Mouse (Mus musculus) neural tube, embryonic 15.5 days (tissue): ENCODE measurements at regions not wholly inside any gene's neighbourhood (a gene's known extent, or its start where the extent isn't known, plus 50 kb on each side); places are given as distances from the start of the nearest gene placed in this dataset.
A peak's percentile ranks its signal among the peaks of the same experiment; 100 is the strongest.

Source experiments
- ATAC-seq: fragments of 200-750 bp; cut with Nextera tagmentation; 2 replicates; pipeline ENCODE4 v1.8.0; 2017; ENCODE audit warnings: mild to moderate bottlenecking, moderate TSS enrichment, moderate library complexity; ENCODE audit not compliant: low FRiP score
- H3K27ac ChIP-seq: fragments of 300-500 bp; sonication (generic); replicated peaks from 2 replicates; pipeline ENCODE4 v1.5.1; 2015; ENCODE audit warnings: mild to moderate bottlenecking, inconsistent platforms
- H3K27me3 ChIP-seq: fragments of 300-500 bp; sonication (generic); replicated peaks from 2 replicates; pipeline ENCODE4 v1.6.1; 2015; ENCODE audit warnings: inconsistent platforms
- H3K36me3 ChIP-seq: fragments of 300-500 bp; sonication (generic); 2 replicates; pipeline ENCODE4 v1.6.1; 2015; ENCODE audit warnings: inconsistent platforms
- H3K4me1 ChIP-seq: fragments of 300-500 bp; sonication (generic); 2 replicates; pipeline ENCODE4 v1.6.1; 2015; ENCODE audit warnings: inconsistent platforms
- H3K4me2 ChIP-seq: fragments of 300-500 bp; sonication (generic); 2 replicates; pipeline ENCODE4 v1.6.1; 2015; ENCODE audit warnings: inconsistent platforms, mild to moderate bottlenecking, moderate library complexity
- H3K4me3 ChIP-seq: fragments of 300-500 bp; sonication (generic); replicated peaks from 2 replicates; pipeline ENCODE4 v1.5.1; 2015; ENCODE audit warnings: mild to moderate bottlenecking, inconsistent platforms
- H3K9ac ChIP-seq: fragments of 300-500 bp; sonication (generic); replicated peaks from 2 replicates; pipeline ENCODE4 v1.6.1; 2015; ENCODE audit warnings: mild to moderate bottlenecking, inconsistent platforms
- H3K9me3 ChIP-seq: fragments of 300-500 bp; sonication (generic); replicated peaks from 2 replicates; pipeline ENCODE4 v1.6.1; 2016; ENCODE audit warnings: inconsistent platforms
- WGBS: fragments of 180-500 bp; shearing (Covaris S2); methylation state at CpG from one replicate; pipeline ENCODE4 v1.1.7; 2015; ENCODE audit warnings: mixed read lengths; 5-methylcytosine and 5-hydroxymethylcytosine counted together

GRCm38 (mm10) chr9:9606322-9606721, 367.4 kb upstream of the Arhgap42 start:
- no peak for ATAC-seq
- Histone ChIP-seq H3K27me3 (no peaks in the 10 kb centered on the region), H3K4me1 (no peaks in the 10 kb centered on the region), H3K36me3 (no peaks in the 10 kb centered on the region), H3K27ac (no peak overlapping the region), H3K4me2 (no peak overlapping the region), H3K9me3 (0 out of 2 replicates have a peak, but pooled peaks cover 4% of the 10 kb centered on the region), H3K9ac (no peak overlapping the region), H3K4me3 (no peak overlapping the region)
- WGBS: 94% methylated on average over 1 of the region's 1 CpGs

- Histone ChIP-seq H3K9me3 (no peaks in the 10 kb centered on the region), H3K27me3 (no peaks in the 10 kb centered on the region), H3K4me3 (no peak overlapping the region), H3K36me3 (no peaks in the 10 kb centered on the region), H3K27ac (no peak overlapping the region), H3K9ac (no peak overlapping the region), H3K4me1 (no peaks in the 10 kb centered on the region), H3K4me2 (no peak overlapping the region)
- ATAC-seq: no peak
Measured at GRCm38 (mm10) chr9:9591263-9591662, 352.4 kb upstream of the Arhgap42 start.

DNA sequence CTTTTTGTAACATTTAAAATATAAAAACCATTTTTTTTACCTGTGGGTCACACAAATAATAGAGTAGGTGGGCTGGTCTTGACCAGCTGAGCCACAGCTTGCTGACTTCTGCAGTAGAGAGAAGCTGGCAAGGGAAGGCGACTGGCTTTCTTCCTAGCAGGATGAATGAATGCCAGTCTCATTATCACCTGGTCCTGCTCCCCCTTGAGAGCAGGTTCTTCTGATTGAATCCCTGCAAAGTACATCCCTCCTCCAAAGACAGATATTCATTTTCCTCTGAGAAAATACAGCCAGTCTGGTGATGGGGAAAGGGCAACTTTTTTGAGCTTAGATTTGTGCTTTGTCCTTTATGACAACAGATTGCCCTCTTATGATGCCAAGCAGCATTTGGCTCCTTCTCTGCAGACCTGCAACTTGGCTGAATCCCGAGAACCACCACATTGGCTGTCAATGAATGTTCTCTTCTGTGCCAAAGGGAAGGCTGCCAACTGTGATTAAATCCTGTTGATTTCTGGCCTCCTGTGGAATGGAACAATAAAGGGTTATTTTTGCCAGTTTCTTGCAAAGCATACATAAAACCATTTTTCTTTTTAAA, 344.2 kb upstream of the Arhgap42 start:
- H3K9me3 ChIP-seq: no peaks in the 10 kb centered on the region
- no peak overlapping the region for H3K9ac ChIP-seq
- 52% methylated on average over 2 of the region's 2 CpGs for WGBS
- no peaks in the 10 kb centered on the region for H3K36me3 ChIP-seq
- H3K4me1 ChIP-seq: no peaks in the 10 kb centered on the region
- no peak overlapping the region for H3K4me3 ChIP-seq
- H3K4me2 ChIP-seq: no peak overlapping the region
- H3K27ac ChIP-seq: peak overlapping the region; percentile 18; the same call in 1 of the 2 replicates
- ATAC-seq: peak; percentile 75
- H3K27me3 ChIP-seq: no peaks in the 10 kb centered on the region

DNA sequence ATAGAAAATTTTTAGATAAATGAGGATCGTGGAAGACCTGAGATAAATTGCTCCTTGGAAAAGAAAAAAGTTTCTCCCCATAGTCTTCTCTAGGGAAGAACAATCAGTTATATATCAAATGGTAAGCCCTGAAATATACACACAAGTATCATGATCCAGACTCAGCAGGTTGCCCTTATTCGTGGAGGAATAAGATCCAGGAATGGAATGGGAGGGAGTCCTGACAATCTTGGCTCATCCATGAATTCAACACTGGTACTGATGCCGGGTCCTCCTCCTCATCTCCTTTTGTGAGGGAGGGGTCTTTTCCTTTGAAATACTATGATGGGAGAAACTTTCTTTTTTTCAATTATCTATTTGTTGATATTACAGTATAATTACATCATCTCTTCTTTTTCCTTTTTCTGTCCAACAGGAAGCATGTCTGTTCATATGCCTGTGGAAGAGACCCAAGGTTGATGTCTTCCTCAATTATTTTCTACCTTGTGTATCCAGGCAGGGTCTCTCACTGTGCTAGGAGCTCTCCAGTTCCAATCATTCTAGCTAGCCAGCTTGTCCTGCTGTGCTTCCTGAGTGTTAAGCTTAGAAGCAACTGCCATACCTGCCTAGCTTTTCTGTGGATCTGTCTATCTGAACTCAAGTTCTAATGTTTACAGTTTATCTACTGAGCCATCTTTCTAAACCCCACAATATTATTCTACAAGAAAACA, 343.6 kb upstream of the Arhgap42 start:
- H3K27ac ChIP-seq: no peak overlapping the region
- no peak overlapping the region for H3K4me2 ChIP-seq
- WGBS: 90% methylated on average over 3 of the region's 3 CpGs
- no peaks in the 10 kb centered on the region for H3K27me3 ChIP-seq
- no peak overlapping the region for H3K4me3 ChIP-seq
- H3K9me3 ChIP-seq: no peaks in the 10 kb centered on the region
- H3K36me3 ChIP-seq: no peaks in the 10 kb centered on the region
- H3K9ac ChIP-seq: no peak overlapping the region
- no peaks in the 10 kb centered on the region for H3K4me1 ChIP-seq
- ATAC-seq: no peak

DNA sequence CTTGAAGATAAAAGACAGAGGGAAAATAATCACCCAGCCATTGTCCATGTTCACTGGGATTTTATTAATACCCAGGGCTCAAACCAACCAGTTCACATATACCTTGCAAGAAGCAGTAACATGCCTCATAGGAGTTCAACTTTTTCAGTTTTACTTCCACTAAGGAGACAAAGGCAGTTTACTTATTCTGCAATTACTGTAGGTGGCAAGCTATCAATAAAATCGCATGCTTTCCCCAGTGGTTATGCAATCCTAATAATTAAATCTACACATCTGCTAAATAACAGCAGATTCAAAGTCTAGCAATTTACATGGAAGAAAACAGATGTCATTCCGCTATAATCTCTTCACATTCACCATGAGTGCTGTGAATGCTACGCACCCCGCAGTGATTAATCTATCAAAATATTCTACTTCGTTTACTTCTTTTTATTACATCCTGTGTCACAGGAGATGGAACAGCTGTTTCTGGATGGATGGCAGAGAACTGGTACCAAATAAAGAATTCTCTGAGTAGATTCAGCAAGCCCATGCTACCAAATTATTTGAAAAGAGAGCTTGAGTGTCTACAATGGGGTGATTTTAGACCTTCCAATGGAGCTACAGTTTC, 329.2 kb upstream of the Arhgap42 start:
- WGBS: 40% methylated on average over 5 of the region's 5 CpGs
- H3K9ac ChIP-seq: no peak overlapping the region
- H3K4me2 ChIP-seq: no peak overlapping the region
- H3K36me3 ChIP-seq: no peaks in the 10 kb centered on the region
- no peaks in the 10 kb centered on the region for H3K9me3 ChIP-seq
- ATAC-seq: peak; percentile 74
- no peak overlapping the region for H3K4me3 ChIP-seq
- no peak overlapping the region for H3K27ac ChIP-seq
- H3K4me1 ChIP-seq: no peaks in the 10 kb centered on the region
- H3K27me3 ChIP-seq: no peaks in the 10 kb centered on the region

- no peak for ATAC-seq
- Histone ChIP-seq H3K9me3 (no peaks in the 10 kb centered on the region), H3K4me2 (no peak overlapping the region), H3K27me3 (no peaks in the 10 kb centered on the region), H3K36me3 (no peaks in the 10 kb centered on the region), H3K9ac (no peak overlapping the region), H3K27ac (no peak overlapping the region), H3K4me3 (no peak overlapping the region), H3K4me1 (no peaks in the 10 kb centered on the region)
Measured at GRCm38 (mm10) chr9:9564551-9564950, 325.6 kb upstream of the Arhgap42 start.

DNA sequence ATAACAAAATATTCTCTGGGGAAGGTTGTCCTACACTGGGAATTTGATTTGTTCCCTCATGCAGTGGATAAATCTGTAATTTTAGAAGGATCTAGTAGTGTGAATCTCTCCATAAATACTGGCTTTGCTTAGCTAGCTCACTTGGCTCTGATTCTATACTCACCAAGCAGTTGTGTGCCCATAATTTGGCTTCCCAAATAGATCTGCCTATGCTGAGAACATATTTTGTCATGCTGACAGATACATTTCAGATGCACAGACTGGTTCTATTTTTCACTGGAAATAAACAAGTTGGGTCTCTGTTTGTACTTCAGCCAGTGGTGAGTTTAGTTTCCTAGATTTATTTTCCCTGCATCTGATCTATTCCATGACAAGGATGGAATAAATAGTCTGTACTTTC, 309.8 kb upstream of the Arhgap42 start:
- Histone ChIP-seq H3K36me3 (no peaks in the 10 kb centered on the region), H3K4me2 (no peak overlapping the region), H3K9me3 (no peaks in the 10 kb centered on the region), H3K27me3 (no peaks in the 10 kb centered on the region), H3K27ac (no peak overlapping the region), H3K9ac (no peak overlapping the region), H3K4me3 (no peak overlapping the region), H3K4me1 (no peaks in the 10 kb centered on the region)
- ATAC-seq: no peak

DNA sequence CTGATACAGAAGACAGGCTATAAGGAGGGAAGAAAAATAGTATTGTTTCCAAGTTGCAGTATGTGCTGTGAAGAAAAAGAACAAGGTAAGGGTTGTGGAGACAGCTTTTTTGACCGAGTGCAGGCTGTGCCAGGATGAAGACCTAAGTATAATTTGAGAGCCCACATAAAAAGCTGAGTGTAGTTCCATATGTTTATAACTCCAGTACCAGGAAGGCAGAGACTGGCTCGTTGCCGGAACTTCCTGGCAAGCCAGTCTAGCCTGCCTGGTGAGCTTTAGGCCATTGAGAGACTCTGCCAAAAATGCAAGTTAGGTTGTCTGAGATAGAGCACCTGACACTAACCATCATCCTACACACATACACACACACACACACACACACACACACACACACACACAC, 308.7 kb upstream of the Arhgap42 start:
- H3K4me1 ChIP-seq: no peaks in the 10 kb centered on the region
- no peaks in the 10 kb centered on the region for H3K27me3 ChIP-seq
- H3K4me2 ChIP-seq: no peak overlapping the region
- H3K27ac ChIP-seq: no peak overlapping the region
- 78% methylated on average over 3 of the region's 3 CpGs for WGBS
- no peaks in the 10 kb centered on the region for H3K36me3 ChIP-seq
- no peak overlapping the region for H3K4me3 ChIP-seq
- no peaks in the 10 kb centered on the region for H3K9me3 ChIP-seq
- ATAC-seq: no peak
- H3K9ac ChIP-seq: no peak overlapping the region

GRCm38 (mm10) chr9:9547121-9547520, 308.2 kb upstream of the Arhgap42 start:
- Histone ChIP-seq H3K4me1 (no peaks in the 10 kb centered on the region), H3K27ac (no peak overlapping the region), H3K36me3 (no peaks in the 10 kb centered on the region), H3K4me3 (no peak overlapping the region), H3K4me2 (no peak overlapping the region), H3K9me3 (no peaks in the 10 kb centered on the region), H3K9ac (no peak overlapping the region), H3K27me3 (no peaks in the 10 kb centered on the region)
- ATAC-seq: no peak
- WGBS: 82% methylated on average over 2 of the region's 2 CpGs

DNA sequence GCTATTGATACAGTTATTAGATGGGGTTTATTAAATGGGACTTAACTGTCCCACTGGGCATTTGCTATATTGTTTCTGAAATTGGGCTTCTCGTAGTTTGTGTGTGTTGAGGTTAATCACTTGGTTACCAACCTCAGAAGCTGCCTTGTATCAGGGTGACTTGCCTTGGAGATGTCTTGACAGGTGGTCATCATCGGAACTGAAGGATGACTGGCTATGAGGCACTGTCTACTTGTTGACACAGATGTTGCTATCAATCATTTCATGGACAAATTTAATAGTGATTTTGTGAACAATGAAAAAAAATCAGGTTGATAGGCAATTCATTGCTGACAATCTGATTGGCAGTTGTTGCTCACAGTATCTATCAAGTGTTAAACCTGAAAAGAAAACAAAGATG, 261.4 kb upstream of the Arhgap42 start:
- H3K27ac ChIP-seq: no peak overlapping the region
- H3K27me3 ChIP-seq: no peaks in the 10 kb centered on the region
- H3K9me3 ChIP-seq: no peaks in the 10 kb centered on the region
- no peaks in the 10 kb centered on the region for H3K36me3 ChIP-seq
- H3K4me2 ChIP-seq: no peak overlapping the region
- H3K9ac ChIP-seq: no peak overlapping the region
- 88% methylated on average over 2 of the region's 2 CpGs for whole genome bisulfite sequencing
- no peak for ATAC-seq
- H3K4me3 ChIP-seq: no peak overlapping the region
- no peaks in the 10 kb centered on the region for H3K4me1 ChIP-seq

GRCm38 (mm10) chr9:9493594-9494182, 254.8 kb upstream of the Arhgap42 start:
- Histone ChIP-seq H3K27me3 (no peaks in the 10 kb centered on the region), H3K27ac (no peak overlapping the region), H3K36me3 (no peaks in the 10 kb centered on the region), H3K4me2 (no peak overlapping the region), H3K9me3 (no peaks in the 10 kb centered on the region), H3K9ac (no peak overlapping the region), H3K4me1 (no peaks in the 10 kb centered on the region), H3K4me3 (no peak overlapping the region)
- no peak for ATAC-seq
- WGBS: 67% methylated on average over 3 of the region's 3 CpGs

DNA sequence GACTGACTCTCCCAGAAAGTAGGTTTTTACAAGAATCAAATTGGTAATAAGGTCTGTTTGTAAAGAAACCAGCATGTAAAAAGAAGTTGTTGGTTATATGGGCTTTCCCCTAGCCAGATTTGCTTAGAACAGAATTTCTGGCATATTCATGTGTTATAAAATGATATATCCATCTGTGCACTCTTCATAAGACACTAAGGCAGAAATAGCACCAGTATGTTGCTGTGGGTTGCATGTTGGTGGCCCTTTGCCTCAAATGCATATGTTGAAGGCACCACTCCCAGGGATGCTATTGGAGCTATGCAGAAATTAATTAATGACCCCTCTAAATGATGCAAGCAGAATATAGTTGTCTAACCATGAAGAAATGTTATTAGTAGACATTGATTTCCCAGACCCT, 238.2 kb upstream of the Arhgap42 start:
- H3K4me3 ChIP-seq: no peak overlapping the region
- no peaks in the 10 kb centered on the region for H3K27me3 ChIP-seq
- no peak for ATAC-seq
- H3K4me2 ChIP-seq: no peak overlapping the region
- H3K9ac ChIP-seq: no peak overlapping the region
- no peaks in the 10 kb centered on the region for H3K9me3 ChIP-seq
- no peak overlapping the region for H3K27ac ChIP-seq
- peaks cover 10% of the 10 kb centered on the region for H3K4me1 ChIP-seq
- H3K36me3 ChIP-seq: no peaks in the 10 kb centered on the region
